Mouse (Mus musculus) lung, adult 2 months (tissue): ENCODE measurements around the gene Tmem110. TPM values are rescaled to one million over a fixed set of nuclear protein-coding genes. Genes with fewer than 3 reads are reported as not detected.

ENCODE experiments used
- DNase-seq: peaks from one replicate; pipeline ENCODE4 v3.0.0; 2022
- H3K4me1 ChIP-seq: fragments of 200-500 bp; 2 replicates; pipeline ENCODE4 v1.6.1; 2011; ENCODE audit warnings: low read length; ENCODE audit not compliant: control insufficient read depth, insufficient read depth
- H3K4me3 ChIP-seq: fragments of 200-500 bp; replicated peaks from 2 replicates; pipeline ENCODE3; 2011; ENCODE audit warnings: low read depth, mild to moderate bottlenecking, control low read depth, low read length; ENCODE audit errors: extremely low read depth
- CTCF ChIP-seq: fragments of 200-500 bp; IDR thresholded peaks from 2 replicates; pipeline ENCODE4 v1.5.1; 2011; ENCODE audit warnings: mild to moderate bottlenecking, low read length, control low read depth; ENCODE audit not compliant: insufficient read depth
- POLR2A ChIP-seq: fragments of 200-500 bp; IDR thresholded peaks from 2 replicates; pipeline ENCODE4 v1.6.1; 2011; ENCODE audit warnings: low read depth, mild to moderate bottlenecking, control low read depth, low read length, borderline replicate concordance; ENCODE audit errors: extremely low read depth
- WGBS: fragments of 180-500 bp; shearing (Covaris S2); methylation state at CpG from one replicate; pipeline ENCODE4 v1.1.7; 2018; 5-methylcytosine and 5-hydroxymethylcytosine counted together
- polyA plus RNA-seq: library from polyadenylated mRNA; depleted of rRNA; stranded (reverse); fragments of >200 nt; gene quantifications from 2 replicates; pipeline ENCODE4 v1.2.3, GENCODE M21; 2012; rRNA removed

Gene Tmem110
- polyA plus RNA-seq, 1 experiment = 43.7 TPM

- no peak for TF ChIP-seq POLR2A
- TF ChIP-seq CTCF = no peak
- DNase-seq = no peak
- WGBS = 42% methylated on average over 8 of the region's 8 CpGs
- H3K4me3 ChIP-seq = no peak overlapping the region
- no peaks in the 10 kb centered on the region for H3K4me1 ChIP-seq
Measured at GRCm38 (mm10) chr14:30922053-30922670, 96.8 kb downstream of the Tmem110 start.

- TF ChIP-seq CTCF = no peak
- TF ChIP-seq POLR2A = no peak
- Histone ChIP-seq H3K4me3 (no peak within 1 kb of the TSS), H3K4me1 (no peaks in the 10 kb centered on the region)
- WGBS = 44% methylated on average over 6 of the region's 6 CpGs
- DNase-seq = no peak
Measured at GRCm38 (mm10) chr14:30923375-30924105, 98.2 kb downstream of the Tmem110 start, which contains the start of gene Itih3. Itih3 (minus strand) TSS chr14:30923760.

GRCm38 (mm10) chr14:30925492-30925891, 100.1 kb downstream of the Tmem110 start:
- TF ChIP-seq CTCF (no peak), POLR2A (no peak)
- no peak for DNase-seq
- Histone ChIP-seq H3K4me3 (no peak overlapping the region), H3K4me1 (no peaks in the 10 kb centered on the region)
- 87% methylated on average over 3 of the region's 3 CpGs for WGBS

Other genes starting within 250 kb of the Tmem110 start
- 111 and 134 TPM in 2 replicates for gene Prkcd, start 199.4 kb upstream of the Tmem110 start, polyA plus RNA-seq
- gene Rft1, start 171.2 kb upstream of the Tmem110 start, polyA plus RNA-seq = 10.1 and 18.7 TPM in 2 replicates
- gene Sfmbt1, start 110.7 kb upstream of the Tmem110 start, polyA plus RNA-seq = 0.93 and 1.8 TPM in 2 replicates
- 44.8 and 50.3 TPM in 2 replicates for gene Mustn1, start 53.6 kb downstream of the Tmem110 start, polyA plus RNA-seq
- gene Itih4, start 60.9 kb downstream of the Tmem110 start, polyA plus RNA-seq = 37.7 and 43.4 TPM in 2 replicates
- 0.87 and 1.1 TPM in 2 replicates for gene Itih3, start 98.2 kb downstream of the Tmem110 start, polyA plus RNA-seq
- 1.1 and 1.4 TPM in 2 replicates for gene Itih1, start 117.7 kb downstream of the Tmem110 start, polyA plus RNA-seq
- 3.6 and 3.8 TPM in 2 replicates for gene Nek4, start 125.8 kb downstream of the Tmem110 start, polyA plus RNA-seq
- gene Glt8d1, start 175.8 kb downstream of the Tmem110 start, polyA plus RNA-seq = 17.2 and 21.6 TPM in 2 replicates
- gene Spcs1, start 176.1 kb downstream of the Tmem110 start, polyA plus RNA-seq = 92.6 and 173 TPM in 2 replicates
- 12.8 and 14.7 TPM in 2 replicates for gene Pbrm1, start 193.5 kb downstream of the Tmem110 start, polyA plus RNA-seq
- gene Gnl3, start 193.6 kb downstream of the Tmem110 start, polyA plus RNA-seq = 7.9 and 13.2 TPM in 2 replicates